Mouse (Mus musculus) embryo, embryonic 9.5 days (tissue): ENCODE measurements around the gene 1700028J19Rik.

Source experiments
- DNase-seq: peaks from one replicate; pipeline ENCODE4 v3.0.0-alpha.2; 2017; ENCODE audit errors: extremely low spot score

The 1700028J19Rik gene

DNA sequence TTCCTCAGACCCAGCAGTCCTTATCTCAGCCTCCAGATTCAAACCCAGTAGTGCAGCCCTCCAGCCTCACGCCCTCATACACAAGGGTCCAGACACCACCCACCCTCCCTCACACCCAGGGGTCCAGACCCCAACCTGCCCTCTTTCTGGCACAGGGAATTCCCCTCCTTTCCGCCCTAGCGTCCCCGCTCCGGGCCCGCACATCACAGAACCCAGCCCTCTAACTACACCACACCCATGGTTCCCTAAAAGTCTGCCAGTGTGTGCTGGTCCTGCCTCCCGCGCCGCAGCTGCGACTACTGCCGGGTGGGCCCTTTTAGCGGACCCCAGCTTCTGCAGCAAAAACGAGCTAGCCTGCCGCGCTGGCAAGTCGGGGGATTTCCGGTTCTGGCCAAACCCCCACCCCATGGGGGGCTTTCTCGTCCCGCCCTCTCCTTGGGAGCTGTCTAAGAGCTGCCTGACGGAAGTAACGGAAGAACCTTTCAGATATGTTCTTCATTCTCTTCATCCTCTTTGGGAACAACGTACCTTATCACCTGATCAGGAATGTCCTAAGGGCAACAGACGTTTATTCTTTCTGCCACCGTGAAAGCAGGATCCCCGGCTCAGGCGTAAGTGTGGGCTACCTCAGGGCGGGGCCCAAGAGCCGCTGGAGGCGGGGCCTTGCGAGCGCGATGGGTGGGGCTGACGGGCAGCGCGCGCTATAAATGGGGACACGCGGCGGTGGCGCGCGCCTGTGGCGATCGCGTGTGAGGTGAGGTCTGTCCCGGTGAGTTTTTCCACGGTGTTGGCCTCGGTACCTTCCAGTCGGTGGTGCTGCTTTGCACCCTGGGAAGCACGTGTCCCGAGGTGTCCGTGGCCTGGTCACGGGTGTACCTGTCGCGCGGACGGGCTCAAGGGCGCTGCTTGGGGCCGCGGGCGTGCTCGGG, at the start of gene 1700028J19Rik, which contains the start of gene 2410002F23Rik:
1700028J19Rik (minus strand) TSS at position 641 of the 929 bp plus-strand sequence.
2410002F23Rik (plus strand) TSS at position 668 of the 929 bp plus-strand sequence.
- peak; percentile 93 for DNase-seq

DNA sequence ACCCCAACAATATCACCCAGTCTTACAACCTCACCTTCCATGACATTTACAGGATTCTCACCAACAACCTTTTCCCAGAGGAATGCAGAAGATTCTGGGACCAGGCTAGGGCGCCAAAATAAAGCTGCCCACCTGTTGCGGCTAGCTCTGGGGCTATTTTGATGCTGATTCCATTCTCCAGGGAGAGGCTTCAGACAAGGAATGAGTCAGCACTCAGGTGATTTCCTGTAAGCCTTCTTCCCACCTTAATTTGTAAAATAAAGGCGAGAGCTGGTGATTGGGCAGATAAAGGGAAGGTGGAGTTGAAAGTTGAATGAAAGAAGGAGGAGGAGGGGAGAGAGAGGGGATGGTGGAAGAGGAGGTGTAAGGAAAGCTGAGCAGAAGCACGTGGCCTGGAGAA, 44.9 kb upstream of the 1700028J19Rik start:
- DNase-seq: no peak

DNA sequence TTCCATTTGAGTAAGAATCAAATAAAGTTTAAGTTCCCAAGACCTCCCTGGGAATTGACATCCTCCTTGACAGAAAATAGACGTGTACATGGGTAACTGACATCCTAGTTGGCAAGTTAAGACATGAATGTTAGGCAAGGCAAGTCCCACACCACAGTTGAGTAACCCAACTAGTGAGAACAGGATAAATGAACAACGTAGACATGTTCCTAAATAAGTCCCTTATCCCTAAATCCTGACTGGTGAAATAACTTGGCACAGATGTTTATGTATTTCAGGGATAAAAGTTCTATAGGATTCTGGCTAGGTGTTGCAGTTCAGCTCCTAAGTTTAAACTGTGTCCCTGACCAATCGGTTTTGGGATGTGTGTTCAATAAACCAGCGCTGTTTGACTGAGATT, 44.5 kb upstream of the 1700028J19Rik start:
- no peak for DNase-seq

DNA sequence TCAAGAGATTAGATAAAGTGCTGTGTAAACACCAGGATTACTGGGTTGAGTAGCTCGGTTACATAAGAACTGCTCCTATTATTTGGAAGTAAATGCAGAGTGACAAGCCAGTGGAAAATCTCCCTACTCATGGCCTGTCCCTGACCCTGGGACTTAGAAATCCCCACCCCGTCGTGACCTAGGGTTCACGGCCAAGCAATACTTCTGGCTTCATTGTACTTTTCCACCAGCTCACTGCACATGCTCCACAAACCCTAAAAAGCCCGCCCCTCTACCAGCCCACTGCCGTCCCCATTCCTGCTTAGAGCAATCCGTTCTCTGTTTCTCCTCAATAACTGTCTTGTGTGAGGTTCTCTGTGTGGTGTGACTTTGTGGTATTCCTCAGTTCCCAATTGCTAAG, 41.3 kb upstream of the 1700028J19Rik start:
- DNase-seq: no peak

GRCm38 (mm10) chr7:44281586-44281985, 35.1 kb upstream of the 1700028J19Rik start:
- no peak for DNase-seq

GRCm38 (mm10) chr7:44280959-44281358, 34.5 kb upstream of the 1700028J19Rik start:
- DNase-seq: no peak

- DNase-seq: peak; percentile 35
Measured at GRCm38 (mm10) chr7:44277250-44277622, 30.7 kb upstream of the 1700028J19Rik start.

DNA sequence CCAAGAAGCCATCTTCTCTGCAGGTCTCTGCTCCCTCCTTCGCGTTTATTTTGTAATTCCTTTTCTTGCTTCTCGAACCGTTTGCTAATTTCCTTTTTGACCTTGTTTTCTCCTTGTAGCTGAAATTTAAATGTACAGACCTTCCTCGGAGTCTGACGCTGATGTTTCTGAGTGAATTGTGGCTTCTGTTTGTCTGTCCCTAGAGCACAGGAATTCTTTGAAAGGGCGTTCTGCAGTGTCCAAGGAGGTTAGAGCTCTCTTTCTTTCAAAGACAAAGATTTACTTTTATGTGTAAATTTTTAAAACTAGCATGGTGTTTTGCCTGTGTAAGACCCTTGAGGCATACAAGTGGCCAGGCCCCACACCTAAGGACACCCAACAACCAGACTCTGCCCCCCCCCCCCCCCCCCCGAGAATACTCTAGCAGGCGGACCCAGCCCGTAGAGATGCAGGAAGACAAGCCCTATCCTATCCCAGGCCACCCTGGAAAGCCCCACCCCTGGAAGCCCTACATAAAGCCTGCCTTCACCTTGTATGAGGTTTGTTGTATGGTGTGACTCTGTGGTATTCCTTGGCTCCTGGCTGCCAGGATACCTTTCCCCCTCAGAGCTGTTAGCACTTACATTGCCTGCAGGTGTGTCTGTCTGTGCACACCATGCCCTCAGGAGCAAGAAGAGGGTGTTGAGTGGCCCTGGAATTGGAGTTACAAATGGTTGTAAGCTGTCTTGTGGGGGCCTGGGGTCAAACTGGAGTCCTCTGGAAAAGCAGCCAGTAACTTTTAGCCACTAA, 30.2 kb upstream of the 1700028J19Rik start:
- DNase-seq: no peak

DNA sequence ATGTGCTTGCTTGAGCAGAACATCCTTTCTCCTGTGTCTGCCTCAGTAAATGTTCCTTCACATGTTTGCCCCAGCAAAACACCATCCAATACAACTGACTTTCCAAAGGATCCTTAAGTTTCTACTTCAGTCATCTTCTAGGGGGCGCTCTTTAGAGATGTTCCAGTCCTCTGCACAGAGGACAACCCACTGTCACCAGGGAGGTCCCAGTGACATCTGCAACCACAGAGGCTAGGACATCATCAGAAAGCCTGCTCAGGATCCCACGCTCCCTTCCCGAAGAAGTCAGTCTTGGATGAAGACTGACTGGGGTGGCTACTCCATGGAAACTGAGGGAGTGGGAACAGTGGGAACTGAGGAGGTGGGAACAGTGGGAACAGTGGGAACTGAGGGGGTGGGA, 29.1 kb upstream of the 1700028J19Rik start:
- no peak for DNase-seq

GRCm38 (mm10) chr7:44274096-44274495, 27.6 kb upstream of the 1700028J19Rik start:
- DNase-seq: no peak

- DNase-seq: no peak
Measured at GRCm38 (mm10) chr7:44273446-44273845, 27.0 kb upstream of the 1700028J19Rik start.

- no peak for DNase-seq
Measured at GRCm38 (mm10) chr7:44272546-44272945, 26.1 kb upstream of the 1700028J19Rik start.

DNA sequence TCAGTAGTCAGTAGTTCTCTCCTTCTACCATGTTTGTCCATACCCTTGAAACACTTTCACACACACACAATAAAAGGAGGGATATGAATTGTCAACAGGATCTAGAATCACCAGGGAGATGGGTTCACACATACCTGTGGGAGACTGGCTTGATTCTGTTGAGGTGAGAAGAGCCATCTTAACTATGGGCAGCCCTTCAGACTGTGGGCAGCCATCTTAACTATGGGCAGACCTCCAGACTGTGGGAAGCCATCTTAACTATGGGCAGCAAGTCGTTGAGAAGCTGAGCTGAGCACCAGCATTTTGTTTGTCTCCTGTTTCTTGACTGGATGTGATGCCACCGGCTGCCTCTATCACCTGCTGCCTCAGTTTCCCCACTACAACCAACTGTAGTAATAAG, 24.8 kb upstream of the 1700028J19Rik start:
- DNase-seq: no peak

DNA sequence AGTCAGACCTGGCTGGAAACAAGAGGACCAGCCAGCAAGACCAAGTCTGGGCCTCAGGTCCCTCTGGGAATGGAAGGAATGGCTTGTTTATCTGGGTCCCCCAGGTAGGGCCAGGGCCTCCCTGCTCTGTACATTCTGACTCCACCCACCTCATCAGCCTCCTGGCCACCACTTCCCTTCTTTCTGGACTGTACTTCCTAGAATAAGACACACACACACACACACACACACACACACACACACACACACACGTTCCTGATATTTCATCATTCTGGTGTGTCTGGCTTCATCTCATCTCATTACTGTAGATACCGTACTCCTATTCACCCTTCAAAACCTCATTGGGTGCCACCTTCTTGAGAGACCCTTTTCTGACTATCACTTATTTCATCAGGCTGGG, 22.9 kb upstream of the 1700028J19Rik start:
- DNase-seq: no peak

GRCm38 (mm10) chr7:44268117-44268516, 21.6 kb upstream of the 1700028J19Rik start:
- no peak for DNase-seq

DNA sequence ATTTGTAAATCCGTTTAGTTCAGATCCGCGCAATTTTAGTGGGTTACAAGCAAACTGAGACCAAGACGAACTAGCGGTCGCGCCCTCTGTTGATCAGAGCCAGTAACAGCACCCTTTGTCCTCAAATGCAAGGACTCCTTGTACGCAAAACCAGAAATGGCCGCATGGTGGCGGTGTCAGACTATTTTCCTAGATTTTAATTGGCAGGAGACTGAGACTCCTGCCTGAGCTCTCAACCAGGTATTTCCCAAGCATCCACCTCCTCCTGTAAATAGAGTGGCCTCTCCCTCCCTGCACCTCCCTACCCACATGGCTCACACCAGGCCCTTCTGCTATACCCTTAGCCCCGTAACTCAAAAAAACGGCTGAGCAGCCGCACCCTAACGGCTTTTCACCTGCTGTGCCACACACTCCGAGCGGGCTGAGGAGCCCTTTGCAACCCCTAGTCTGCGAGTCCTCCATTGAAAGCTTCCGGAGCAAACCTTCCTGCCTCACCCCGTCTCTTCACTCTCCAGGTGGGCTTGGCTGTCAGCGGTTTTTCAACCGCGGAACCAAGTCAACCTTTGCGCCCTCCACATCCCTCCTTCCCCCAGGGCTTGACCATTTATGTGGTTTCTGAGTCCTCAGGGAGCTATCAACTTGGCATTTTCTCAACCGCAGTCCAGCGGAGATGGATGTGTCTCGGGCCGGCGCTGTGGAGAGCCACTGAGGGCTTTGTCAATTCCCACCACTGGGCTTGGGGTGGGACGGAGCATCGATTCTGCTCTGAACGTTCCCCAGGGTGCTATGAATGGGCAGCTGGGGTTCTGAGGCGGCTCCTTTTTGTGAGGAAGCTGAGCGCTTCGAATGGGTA, 16.5 kb upstream of the 1700028J19Rik start:
- peak; percentile 94 for DNase-seq

- DNase-seq: no peak
Measured at GRCm38 (mm10) chr7:44261147-44261546, 14.7 kb upstream of the 1700028J19Rik start, which contains the start of gene Gm15517. TSS of gene Gm15517 (plus strand) at chr7:44261447.

GRCm38 (mm10) chr7:44260410-44260809, 13.9 kb upstream of the 1700028J19Rik start:
- no peak for DNase-seq

DNA sequence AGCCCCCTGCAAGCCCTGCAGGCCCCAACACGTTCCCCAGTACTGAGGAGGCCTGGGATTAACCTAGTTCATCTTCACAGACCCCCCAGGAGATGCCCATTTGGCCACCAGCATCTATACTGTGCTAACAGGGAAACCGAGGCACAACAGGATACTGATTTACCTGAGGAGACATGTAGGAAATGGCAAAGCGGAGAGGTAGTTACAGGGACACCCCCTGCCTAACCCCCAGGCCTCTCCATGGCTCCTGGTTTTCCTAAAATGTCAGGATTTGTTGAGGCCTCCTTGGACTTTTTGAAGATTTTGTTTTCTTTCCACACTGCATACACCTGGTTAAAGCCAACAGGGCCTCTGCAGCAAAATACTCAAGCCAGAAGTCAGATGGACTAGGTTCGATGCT, 10.8 kb upstream of the 1700028J19Rik start, which contains the start of gene Acp4:
Acp4 (minus strand) TSS at position 101 of the 400 bp plus-strand sequence.
- no peak for DNase-seq

GRCm38 (mm10) chr7:44254930-44255329, 8.4 kb upstream of the 1700028J19Rik start:
- no peak for DNase-seq

DNA sequence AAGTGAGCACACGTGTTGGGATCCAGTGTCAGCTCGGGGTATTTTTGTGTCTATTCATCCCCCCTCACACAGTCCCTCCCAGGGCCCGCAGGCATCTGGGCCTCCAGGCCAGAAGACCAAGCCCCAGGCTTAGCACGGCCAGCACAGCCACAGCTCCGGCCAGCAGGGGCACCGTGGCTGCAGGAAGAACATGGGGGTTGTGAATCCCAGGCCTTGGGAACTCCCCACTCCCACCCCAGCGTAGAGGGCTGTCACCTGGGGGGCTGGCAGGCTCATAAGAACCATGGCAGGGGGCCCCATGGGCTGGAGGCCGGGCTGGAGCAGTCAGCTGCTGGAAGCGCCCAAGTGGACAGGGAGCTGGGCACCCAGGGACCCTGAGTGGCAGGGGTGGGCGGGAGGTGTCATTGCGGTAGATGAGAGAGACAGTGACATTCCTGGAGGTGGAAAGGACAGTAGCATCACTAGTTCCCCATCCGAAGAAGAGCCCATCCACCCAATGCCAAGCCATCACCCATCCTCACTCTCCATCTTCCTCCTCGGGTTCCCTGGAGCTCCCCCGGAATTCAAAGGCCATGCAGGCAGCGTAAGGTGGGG, 6.6 kb upstream of the 1700028J19Rik start:
- DNase-seq: no peak
